Mouse (Mus musculus): ENCODE measurements around the gene Kcnh1.

GRCm38 (mm10) chr1:192454501-192454900 is 263.9 kb downstream of the Kcnh1 start:
- TF ChIP-seq TAL1 (IDR thresholded peaks at IDR 0.05; ENCODE audit: low read length), result no peak
- TF ChIP-seq GATA1 (IDR thresholded peaks at IDR 0.05; ENCODE audit: low read length), result no peak
